Mouse (Mus musculus): ENCODE data around the gene Mlf2. TPM values are rescaled to one million over a fixed set of nuclear protein-coding genes. Genes with fewer than 3 reads are reported as not detected.

Gene Mlf2
- polyA plus RNA-seq (2017; shearing (Covaris generic)), result 126 TPM

DNA sequence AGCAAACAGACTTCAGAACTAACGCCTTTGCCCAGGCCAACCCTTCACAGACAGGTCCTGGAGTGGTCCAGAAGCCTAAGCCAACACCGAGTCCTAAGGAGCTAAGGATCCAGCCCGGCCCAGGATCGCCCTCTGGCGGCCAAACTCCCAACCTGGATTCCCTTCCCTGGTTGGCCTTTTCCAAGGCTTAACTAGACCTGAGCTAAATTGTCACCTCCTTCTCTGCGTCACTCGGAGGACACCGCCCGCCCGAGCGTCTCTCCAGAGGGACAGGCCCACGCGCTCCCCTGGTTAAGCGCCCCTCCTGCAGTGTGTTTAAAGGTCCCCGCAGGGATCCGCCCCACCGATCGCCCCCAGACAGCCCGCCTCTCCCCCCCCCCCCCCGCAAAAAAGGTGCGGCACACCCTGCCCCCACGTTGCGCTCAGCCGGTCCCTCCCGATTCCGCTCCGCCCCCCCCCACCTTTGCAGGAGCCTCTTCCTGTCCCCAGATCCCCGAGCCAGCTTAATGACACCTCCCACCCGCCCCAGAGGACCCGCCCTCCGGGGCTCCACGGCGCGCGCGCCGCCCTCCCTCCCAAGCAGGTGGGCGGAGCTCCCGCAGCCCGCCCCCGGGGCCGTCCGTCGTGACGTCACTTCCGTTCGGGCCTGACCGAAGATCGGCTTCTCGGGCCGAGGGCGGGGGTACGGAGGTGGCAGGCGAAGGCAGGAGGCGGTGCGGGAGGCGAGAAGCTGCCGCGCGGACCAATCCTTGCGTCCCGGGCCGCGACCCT, at the start of gene Mlf2:
Gene Mlf2, plus strand, starts transcription at position 633 of the 771 bp plus-strand sequence.

DNA sequence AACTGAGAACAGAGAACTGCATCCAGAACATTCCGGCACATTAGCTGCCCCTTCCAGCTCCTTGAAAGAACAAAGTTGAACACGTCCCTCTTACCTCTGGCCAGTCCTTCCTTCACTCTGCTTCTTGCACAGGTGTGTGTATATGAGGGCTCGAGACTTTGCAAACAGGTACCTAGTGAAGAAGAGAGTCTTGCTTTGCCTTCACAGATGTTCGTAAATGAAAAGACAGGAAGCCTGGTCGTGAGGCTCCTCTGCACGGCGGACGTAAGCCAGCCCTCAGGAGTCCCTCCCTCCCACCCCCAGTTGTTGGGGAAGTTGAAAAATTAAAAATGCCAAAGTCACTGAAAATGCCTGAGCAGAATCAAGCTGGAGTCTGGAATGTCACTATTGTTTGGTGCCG, 43.2 kb upstream of the Mlf2 start, which contains the start of gene Cd4:
Gene Cd4, minus strand, starts transcription at position 236 of the 400 bp plus-strand sequence.

DNA sequence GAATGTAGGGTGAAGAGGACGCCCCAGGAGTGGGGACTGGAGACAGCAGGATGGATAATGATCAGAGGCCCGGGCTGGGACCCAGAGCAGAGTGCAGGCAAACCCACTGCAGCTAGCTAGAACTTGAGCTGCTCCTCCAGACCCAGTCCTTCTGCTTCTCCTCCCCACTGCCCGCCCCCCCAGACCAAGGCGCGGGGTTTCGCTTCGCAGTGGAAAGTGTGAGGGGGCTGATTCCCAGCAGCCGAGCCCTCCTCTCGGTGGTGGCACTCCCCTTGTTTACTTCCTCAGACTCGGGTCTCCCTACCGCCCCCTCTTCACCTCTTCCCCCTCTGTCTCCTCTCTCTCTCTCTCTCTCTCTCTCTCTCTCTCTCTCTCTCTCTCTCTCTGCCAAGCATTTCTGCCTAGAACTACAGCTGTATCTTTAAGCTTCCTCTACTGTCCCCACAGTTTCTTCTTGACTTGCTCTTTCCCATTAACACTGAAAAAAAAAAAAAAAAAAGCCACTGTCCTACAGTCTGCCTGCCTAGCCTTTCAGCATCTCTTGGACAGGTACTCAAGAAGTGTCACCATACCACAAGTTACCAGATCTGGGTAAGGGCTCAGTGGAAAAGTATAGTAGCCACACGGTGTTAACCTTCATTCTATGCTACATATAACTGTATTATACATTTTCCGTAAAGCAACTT, 19.5 kb upstream of the Mlf2 start, which contains the start of gene Lag3:
Gene Lag3, minus strand, starts transcription at position 173 of the 686 bp plus-strand sequence.

DNA sequence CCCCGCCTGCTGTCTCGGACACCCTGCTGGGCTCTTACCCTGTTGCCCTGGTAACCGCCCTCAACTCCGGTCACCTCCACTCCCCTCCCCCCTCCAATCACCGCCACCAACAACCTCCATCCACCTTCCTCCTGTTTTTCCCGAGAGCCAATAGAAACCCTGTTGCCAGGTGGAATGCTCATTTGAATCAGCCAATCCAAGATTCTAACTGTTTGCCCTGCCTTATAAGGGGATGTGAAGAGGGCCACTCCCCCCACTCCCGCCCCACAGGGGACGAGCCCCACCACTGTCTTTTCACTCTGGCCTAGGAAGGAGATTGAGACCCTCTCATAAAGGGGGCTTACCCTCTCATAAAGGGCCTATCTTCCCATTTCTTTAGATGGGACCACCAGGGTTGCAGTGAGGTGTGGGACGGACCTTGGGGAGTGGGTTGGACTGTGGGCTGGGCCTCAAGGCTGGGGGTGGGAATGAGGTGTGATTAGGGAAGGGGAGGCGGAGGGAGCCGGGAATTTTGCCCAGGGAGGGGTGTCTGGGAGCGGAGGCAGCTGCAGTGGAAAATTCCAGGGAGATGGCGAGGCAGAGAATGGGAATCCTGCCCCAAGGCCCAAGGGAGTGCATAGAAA, 11.4 kb upstream of the Mlf2 start, which contains the start of gene Ptms:
Gene Ptms, minus strand, starts transcription at position 409 of the 623 bp plus-strand sequence.

DNA sequence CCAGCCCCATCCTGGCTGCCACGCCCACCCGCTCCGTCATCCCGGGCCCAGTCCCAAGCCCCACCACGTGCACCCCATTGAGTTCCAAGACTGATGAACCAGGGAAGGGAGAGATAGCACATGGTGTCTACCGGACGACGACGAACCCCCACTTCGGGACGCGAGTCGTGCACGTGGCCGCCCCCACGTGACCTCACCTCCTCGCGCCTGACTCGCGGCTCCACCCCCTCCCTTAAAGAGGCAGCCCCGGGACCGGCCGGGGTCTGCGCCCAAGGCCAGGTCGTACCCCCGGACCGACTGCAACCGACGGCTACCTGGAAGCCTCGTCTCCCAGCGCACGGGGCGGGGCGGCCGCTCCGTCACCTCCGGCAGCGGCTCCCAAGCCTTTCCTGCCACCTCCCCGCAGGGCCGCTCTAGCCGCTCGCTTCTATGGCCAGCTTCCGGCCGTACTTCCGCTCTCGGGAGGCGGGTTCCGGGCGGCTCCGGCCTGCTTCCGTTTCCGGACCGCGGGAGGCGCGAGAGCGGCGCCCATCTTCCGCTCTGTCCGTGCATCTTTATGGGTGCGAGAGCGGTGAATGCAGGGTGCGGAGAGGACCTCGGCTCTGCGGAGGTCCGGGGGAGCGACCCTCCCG, 34.0 kb downstream of the Mlf2 start, which contains the start of gene Cops7a:
Gene Cops7a, minus strand, starts transcription at position 451 of the 632 bp plus-strand sequence.

Other genes starting within 250 kb of the Mlf2 start
- gene Emg1, start 219.2 kb upstream of the Mlf2 start, polyA plus RNA-seq (2017; shearing (Covaris generic)), result 347 TPM
- 133 TPM for gene Phb2, start 219.1 kb upstream of the Mlf2 start, polyA plus RNA-seq (2017; shearing (Covaris generic))
- gene Ptpn6, start 192.7 kb upstream of the Mlf2 start, polyA plus RNA-seq (2017; shearing (Covaris generic)), result 209 TPM
- gene Grcc10, start 190.0 kb upstream of the Mlf2 start, polyA plus RNA-seq (2017; shearing (Covaris generic)), result 275 TPM
- not detected for gene Gm45234, start 175.4 kb upstream of the Mlf2 start, polyA plus RNA-seq (2017; shearing (Covaris generic))
- 40.2 TPM for gene Atn1, start 174.9 kb upstream of the Mlf2 start, polyA plus RNA-seq (2017; shearing (Covaris generic))
- gene Eno2, start 161.7 kb upstream of the Mlf2 start, polyA plus RNA-seq (2017; shearing (Covaris generic)), result 2.5 TPM
- 2.6 TPM for gene Lrrc23, start 151.7 kb upstream of the Mlf2 start, polyA plus RNA-seq (2017; shearing (Covaris generic))
- 1.4 TPM for gene Spsb2, start 122.7 kb upstream of the Mlf2 start, polyA plus RNA-seq (2017; shearing (Covaris generic))
- 40.1 TPM for gene Tpi1, start 117.1 kb upstream of the Mlf2 start, polyA plus RNA-seq (2017; shearing (Covaris generic))
- gene Usp5, start 101.9 kb upstream of the Mlf2 start, polyA plus RNA-seq (2017; shearing (Covaris generic)), result 90.0 TPM
- 4.0 TPM for gene Cdca3, start 101.8 kb upstream of the Mlf2 start, polyA plus RNA-seq (2017; shearing (Covaris generic))
- not detected for gene Gnb3, start 91.1 kb upstream of the Mlf2 start, polyA plus RNA-seq (2017; shearing (Covaris generic))
- gene P3h3, start 73.6 kb upstream of the Mlf2 start, polyA plus RNA-seq (2017; shearing (Covaris generic)), result not detected
- gene Gpr162, start 67.4 kb upstream of the Mlf2 start, polyA plus RNA-seq (2017; shearing (Covaris generic)), result 0.10 TPM
- gene Cd4, start 43.2 kb upstream of the Mlf2 start, polyA plus RNA-seq (2017; shearing (Covaris generic)), result 550 TPM
- gene Lag3, start 19.7 kb upstream of the Mlf2 start, polyA plus RNA-seq (2017; shearing (Covaris generic)), result not detected
- gene Ptms, start 11.3 kb upstream of the Mlf2 start, polyA plus RNA-seq (2017; shearing (Covaris generic)), result 7.9 TPM
- gene Cops7a, start 34.2 kb downstream of the Mlf2 start, polyA plus RNA-seq (2017; shearing (Covaris generic)), result 42.9 TPM
- not detected for gene Pianp, start 65.3 kb downstream of the Mlf2 start, polyA plus RNA-seq (2017; shearing (Covaris generic))
- gene Zfp384, start 77.8 kb downstream of the Mlf2 start, polyA plus RNA-seq (2017; shearing (Covaris generic)), result 64.7 TPM
- gene Ing4, start 108.4 kb downstream of the Mlf2 start, polyA plus RNA-seq (2017; shearing (Covaris generic)), result 74.8 TPM
- gene Acrbp, start 118.3 kb downstream of the Mlf2 start, polyA plus RNA-seq (2017; shearing (Covaris generic)), result 11.1 TPM
- 3.6 TPM for gene Lpar5, start 136.5 kb downstream of the Mlf2 start, polyA plus RNA-seq (2017; shearing (Covaris generic))
- 57.3 TPM for gene Chd4, start 164.6 kb downstream of the Mlf2 start, polyA plus RNA-seq (2017; shearing (Covaris generic))
- gene Nop2, start 200.5 kb downstream of the Mlf2 start, polyA plus RNA-seq (2017; shearing (Covaris generic)), result 39.7 TPM
- 20.2 TPM for gene Iffo1, start 213.9 kb downstream of the Mlf2 start, polyA plus RNA-seq (2017; shearing (Covaris generic))
- gene Gapdh, start 235.1 kb downstream of the Mlf2 start, polyA plus RNA-seq (2017; shearing (Covaris generic)), result 201 TPM